Mouse (Mus musculus) CH12F3 (cell line): ENCODE results near the gene Mrps27.

Experiments used
- in situ Hi-C: fragments of 300-500 bp; cut with MboI; formaldehyde crosslinking; loops from 2 replicates; pipeline ENCODE4 v1.14.3; 2020; ENCODE audit warnings: low sequenced_read_pairs

Gene Mrps27

DNA sequence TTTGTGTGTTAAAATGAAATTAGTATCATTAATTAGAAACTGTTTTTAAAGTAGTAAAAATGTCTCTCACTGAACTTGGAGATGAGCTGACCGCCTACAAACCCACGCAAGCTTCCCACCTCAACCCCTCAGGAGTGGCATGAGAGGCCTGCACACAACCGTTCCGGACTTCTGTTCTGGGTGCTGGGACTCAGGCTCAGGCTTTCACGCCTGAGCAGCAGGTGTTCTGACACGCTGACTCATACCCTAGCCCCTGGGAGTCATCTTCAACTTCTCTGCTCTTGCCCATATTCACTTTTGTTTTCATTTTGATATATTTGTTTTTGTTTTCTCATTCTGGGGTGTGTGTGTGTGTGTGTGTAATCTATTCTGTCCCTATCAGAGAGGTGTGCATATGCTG lies 5.4 kb downstream of the Mrps27 start:
- in situ Hi-C loops, result no loop called here

DNA sequence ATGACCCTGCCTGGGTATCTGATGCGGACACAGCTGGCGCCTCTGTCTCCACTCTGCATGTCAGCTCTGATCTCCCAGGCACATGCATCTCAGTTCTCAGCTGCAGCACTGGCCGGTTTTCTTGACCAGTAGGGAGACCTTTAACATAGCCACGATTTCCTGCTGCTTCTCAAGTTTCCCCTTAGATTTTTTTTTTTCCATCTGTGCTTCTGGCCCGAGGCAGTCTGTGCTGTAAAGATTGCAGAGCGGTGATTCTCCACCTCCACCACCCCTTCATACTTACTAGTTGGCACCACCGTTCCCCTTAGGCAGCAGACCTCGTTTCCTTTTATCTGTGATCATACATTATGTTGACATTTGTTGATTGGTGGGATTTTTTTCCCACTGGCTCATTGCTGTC lies 6.6 kb downstream of the Mrps27 start:
- in situ Hi-C loops, result no loop called here

DNA sequence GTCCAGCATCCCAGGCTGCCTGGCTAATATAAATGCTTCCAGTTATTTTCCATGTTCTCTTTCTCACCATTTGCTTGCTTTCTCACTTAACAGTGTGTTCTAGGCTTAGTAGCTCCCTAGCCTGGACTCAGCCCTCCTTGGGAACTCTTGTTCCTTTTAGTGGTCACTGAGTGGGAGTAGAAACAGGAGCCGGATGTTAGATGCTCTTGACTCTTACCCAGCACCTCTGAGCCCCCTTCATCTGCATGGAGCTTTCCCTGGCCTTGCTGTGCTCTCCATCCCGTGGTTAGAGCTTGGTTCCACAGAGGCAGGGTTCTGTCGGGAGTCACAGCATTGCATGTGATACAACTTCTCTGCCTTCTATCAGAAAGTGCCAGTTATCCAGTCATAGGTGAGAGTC lies 7.0 kb downstream of the Mrps27 start:
- in situ Hi-C loops, result no loop called here

DNA sequence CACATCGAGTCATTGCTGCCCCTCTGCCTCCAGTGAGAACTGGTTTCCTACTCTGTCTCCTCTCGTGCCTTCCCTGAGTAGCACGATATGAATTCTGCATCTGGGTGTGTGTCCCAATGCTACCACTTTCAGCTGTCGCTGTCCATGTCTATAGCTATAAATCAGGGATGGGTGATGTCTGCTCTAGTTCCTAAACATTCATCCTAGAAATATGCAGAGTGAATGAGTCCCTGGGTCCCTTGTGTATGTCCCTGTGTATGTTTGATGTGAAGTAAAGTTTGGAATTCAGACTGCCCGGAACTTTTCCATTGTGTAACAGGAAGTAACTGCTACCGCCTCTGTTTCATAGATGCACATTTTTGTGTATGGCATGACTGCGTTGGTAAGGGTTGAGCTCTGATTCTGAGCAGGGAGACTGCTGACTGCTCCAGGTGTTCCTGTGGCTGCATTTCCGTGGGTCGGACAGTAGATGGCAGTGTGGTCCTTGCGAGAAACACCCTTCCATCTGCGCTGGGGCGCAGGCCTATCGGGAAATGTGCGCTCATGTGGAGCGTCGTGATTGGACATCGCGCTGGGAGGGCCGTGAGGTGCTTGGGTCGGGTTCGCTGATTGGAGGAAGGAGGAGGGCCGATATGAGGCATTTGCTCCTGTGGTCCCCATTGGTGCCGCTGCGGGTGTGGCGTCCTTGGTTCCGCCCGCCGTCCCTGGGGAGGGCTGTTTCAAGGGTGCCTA lies 8.3 kb downstream of the Mrps27 start:
- in situ Hi-C loops, result no loop called here

DNA sequence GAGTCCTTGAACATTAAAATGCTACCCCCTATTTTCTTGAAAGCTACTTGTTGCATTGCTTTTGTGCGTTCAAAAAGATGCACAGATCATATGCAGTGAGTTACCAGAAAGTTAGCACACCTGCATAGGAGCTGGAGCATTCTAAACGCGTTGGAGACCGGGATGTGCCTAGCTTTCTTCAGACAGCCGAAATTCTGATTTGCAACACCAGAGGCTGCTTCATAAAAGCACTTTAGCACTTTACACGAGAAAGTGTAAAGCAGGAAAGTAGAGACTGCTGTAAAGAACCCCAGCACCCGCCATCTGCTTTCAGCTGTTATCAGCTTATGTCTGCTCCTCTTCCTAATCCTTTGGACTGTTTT lies 8.9 kb downstream of the Mrps27 start:
- in situ Hi-C loops, result no loop called here

DNA sequence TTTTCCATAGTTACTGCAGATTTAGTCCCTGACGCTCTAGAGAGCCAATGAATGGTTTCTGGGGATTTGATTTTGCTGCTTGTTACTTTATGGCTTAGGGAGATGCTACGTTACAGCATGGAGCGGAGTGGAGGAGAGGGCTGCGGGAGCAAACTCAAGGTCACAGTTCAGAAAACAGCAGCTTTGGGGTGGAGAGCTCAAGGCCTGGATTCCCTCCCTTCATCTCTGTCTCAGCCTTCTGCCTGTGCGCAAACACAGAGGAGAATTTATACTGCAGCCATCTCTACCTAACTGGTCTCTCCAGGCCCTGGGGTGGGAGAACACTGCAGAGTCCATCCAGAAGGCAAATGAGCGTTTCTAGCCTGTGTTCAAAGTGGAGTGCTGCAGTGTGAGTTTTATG lies 10.5 kb downstream of the Mrps27 start:
- in situ Hi-C loops, result no loop called here

DNA sequence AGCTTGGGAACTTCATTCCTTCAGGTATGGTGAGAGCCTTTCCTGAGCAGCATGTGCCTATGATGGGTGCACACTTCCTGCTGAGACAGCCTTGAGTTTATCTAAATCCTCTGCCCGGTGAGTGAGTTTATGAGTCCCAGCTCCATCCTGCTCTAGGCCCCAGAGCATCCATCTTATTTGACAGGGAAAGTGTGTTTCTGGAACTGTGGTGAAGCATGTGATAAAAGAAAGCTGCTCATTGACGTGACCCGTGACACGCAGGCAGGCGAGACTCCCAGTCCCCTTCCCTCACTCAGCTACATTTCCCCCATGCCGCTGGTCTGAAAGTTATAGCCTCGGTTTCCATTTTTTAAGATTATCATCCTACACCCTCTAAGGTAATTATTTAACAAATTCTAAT lies 11.3 kb downstream of the Mrps27 start:
- in situ Hi-C loops, result no loop called here

DNA sequence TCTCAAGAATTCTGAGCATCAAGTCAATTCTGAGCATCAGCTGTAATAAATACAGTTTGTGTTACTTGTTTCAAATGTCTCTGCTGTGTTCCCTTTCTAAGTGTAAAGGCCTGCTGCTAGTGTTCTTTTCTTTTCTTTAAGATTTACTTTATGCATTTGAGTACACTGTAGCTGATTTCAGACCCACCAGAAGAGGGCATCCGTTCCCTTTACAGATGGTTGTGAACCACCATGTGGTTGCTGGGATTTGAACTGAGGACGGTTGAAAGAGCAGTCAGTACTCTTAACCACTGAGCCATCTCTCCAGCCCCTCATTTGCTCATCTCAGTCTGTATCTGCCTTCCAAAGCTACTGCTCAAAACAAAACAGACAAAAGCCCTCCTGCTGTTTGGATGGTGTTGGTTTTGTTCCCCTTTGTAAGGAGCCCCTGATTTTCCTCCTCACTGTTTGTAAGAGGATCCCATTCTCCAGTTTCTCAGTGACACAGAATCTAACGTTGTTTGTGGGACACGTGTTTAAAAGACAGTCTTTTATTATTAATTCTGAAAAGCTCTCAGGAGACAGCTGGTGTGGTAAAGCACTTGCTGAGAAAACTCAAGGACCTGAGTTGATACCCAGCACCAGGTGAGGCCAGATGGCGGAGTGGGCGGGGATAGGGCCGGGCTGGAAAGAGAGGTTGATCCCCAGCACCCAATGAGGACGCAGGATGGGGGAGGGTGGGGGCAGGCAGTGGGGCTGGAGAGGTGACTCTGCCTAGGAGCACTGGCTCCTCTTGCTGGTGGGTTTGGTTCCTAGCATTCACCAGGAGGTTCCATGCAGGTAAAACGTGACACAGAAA lies 12.1 kb downstream of the Mrps27 start:
- in situ Hi-C loops, result no loop called here

DNA sequence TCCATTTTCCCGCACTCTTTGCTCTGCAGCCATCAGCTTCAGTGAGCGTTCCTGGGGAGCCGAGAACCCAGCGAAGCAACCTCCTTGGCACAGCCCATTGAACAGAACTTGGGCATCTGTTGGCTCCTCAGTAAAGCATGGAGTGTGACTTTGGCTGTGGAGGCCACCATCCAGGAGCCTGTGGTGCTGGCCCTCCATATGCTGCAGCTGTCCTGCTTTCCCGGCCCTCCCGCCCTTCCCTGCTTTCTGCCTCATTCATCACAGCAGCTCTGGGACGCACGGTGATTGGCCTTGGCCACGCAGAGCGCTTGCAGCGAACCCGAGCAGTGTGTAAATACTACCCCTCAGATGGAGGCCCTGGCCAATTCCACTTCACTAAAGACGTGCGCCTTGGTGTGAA lies 14.3 kb downstream of the Mrps27 start:
- in situ Hi-C loops, result no loop called here

DNA sequence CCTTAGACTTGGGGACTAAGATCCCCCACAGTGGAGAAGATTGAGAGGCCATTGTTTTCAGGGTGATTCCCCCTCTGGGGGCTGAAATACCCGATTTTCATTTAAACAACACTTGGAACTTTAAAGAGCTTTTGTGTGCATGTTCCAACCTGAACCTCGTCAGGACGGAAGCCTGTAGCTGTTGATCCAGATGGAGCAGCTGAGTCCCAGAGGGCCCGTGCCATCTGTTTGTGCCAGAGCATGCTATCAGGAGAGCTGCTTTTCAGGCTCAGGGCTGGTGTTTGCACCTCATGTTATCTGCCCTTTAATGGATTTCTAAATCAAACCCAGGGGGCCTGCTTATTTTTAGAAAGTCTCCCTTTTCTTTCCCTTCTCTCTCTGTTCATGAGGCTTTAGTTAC lies 19.3 kb downstream of the Mrps27 start:
- in situ Hi-C loops, result no loop called here

DNA sequence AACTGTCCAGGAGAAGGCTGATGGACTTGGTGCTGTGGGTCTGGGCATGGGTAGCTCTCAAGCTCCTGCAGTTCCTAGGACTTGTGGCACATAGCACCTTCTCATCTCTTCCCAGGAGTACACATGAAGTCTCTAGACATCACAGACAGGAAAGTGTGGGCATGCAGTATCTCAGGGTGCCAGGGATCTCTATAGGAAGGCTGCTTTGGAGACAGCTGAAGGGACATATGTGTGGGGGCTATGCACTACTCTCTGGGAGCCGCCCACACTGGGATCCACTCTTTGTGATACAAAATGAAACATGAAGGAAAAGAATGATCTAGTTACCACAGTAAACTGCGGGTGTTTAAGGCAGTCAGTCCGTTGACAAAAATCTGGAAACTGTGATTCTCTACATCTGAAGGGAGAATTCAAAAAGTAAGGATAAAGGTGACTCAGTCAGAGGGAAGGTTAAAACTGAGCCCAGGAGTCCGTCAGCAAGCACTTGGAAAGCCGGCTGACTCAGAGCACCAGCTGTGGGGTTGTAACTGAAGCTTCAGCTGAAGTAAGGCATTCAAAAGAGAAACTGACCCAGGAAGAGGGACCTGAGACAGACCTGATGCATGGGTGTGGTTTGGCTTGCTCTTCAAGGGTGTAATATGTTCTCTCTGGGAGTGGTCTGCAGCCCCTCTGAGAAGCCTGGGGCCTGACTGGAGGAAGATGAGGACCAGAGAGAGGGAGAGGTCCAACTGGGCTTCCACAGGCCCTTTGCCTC lies 22.0 kb downstream of the Mrps27 start:
- in situ Hi-C loops, result no loop called here

DNA sequence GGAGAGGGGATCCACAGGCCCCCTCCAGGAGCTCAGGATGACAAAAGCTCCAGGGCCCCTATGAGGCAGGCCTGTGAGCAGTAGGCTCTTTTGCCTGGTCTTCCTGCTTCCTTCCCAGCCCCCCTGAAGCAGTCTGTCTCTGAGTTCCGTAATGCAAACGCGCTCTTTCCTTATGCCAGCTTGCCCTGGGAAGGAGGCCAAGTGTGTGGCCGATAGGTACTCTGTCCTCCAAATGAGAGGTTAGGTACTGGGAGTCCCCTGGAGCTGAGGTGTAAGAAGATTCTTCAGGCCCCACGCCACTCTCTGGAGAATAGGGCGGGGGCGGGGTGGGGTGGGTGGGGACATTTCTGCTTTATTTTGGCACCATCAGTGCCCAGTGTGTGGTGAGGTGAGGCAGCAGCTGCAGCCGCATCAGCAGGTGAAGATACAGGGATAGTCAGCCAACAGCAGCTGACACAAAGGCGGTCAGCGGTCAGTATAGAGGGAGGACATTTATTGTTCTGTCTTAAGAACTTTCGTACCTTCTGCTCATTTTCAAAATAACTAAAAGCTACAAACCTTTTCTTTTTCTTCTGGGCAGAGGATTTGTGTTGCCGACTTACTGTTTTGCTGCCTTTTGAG lies 23.1 kb downstream of the Mrps27 start:
- in situ Hi-C loops, result no loop called here

DNA sequence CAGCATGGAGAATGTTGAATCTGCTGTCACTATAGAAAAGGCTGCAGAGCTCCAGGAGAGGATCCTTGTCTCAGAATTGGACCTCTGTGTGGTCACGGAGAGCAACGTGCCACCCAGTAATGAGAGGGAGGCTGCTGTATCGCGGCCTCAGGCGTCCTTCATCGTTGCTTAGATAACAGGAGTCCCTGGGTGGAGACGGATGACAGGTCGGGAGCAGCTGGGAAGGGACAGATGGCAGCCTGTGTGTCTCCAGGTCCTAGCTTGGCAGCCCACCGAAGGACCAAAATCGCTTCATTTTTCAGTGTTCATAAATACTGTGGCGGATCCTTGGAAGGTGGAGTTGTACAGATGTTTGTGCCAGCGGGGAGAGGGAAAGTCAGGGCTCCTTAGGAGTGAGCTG lies 24.5 kb downstream of the Mrps27 start:
- in situ Hi-C loops, result no loop called here

DNA sequence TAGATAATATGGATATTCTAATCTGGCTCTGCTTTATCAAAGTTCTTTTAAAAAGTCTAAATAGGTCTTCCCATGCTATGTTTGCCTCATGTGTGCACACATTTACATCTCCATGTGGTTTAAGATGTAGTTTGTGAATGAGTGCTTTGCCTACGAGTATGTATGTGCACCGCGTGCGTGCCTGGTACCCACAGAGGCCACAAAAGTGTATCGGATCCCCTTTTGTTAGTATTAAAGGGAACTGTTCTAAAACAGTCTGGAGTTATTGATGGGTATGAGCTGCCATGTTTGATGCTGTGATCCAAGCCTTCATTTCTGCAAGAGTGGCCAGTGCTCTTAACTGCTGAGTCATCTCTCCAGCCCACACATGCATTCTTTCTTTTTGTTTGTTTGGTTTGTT lies 26.7 kb downstream of the Mrps27 start:
- in situ Hi-C loops, result loop anchor here (10.0 kb wide), 1 partner anchor 474 kb away; no protein-coding TSS in a partner anchor

DNA sequence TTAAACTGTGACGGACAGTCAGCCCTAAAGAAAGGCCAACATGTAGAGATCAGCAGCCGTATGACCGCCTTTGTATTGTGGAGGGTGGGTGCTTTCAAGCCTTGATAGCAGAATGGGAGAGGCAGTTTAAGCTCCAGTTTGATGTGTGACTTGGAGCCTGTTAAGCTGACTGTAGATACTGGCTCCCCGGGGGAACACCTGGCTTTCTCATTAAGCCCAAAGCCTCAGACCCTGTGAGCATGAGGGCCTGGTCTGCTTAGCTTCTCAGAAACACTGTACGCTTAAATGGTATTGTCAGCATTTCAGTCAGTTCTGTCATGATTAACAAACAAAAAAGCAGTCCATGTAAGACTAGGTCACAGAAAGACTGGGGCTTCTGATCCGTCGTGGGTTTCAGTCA lies 29.1 kb downstream of the Mrps27 start:
- in situ Hi-C loops, result loop anchor here (10.0 kb wide), 1 partner anchor 471 kb away; no protein-coding TSS in a partner anchor

DNA sequence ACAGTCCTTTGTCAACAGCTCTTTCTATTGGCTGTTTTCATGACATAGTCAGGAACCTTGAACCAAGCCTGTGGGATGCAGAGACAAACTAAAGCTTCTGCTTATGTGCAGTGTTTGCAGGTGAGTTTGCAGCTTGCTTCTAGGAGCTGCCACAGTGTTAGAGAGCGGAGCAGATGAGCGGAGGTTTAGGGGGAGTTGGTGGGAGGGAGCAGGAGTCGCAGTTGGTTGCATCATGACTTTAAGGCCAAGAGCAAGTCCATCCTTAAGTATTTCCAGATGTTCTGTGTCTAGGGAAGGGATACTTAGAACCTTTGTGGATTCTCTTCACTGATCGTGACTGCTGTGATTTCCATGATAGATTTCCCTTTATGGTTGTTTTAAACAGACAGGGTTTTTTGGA lies 29.6 kb downstream of the Mrps27 start:
- in situ Hi-C loops, result loop anchor here (10.0 kb wide), 1 partner anchor 471 kb away; no protein-coding TSS in a partner anchor

DNA sequence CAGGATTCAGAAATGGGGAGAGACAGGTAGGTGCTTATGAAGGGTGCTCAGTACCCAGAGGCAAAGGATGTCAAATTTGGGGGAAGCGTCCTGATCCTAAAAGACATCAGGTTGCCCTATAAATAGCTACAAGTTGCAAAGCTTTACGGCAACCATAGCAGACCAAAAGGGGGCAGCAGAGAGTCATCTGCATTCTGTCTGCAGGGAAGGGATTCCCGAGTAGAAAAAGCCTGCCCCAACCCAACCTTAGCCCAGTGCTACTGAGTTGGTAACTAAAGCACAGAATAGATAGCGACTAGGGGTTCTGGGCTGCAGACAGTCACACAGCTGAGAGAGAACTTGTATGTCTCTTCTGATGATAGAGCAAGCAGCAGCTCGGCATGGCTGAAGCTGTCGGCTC lies 31.0 kb downstream of the Mrps27 start:
- in situ Hi-C loops, result loop anchor here (10.0 kb wide), 1 partner anchor 469 kb away; no protein-coding TSS in a partner anchor

DNA sequence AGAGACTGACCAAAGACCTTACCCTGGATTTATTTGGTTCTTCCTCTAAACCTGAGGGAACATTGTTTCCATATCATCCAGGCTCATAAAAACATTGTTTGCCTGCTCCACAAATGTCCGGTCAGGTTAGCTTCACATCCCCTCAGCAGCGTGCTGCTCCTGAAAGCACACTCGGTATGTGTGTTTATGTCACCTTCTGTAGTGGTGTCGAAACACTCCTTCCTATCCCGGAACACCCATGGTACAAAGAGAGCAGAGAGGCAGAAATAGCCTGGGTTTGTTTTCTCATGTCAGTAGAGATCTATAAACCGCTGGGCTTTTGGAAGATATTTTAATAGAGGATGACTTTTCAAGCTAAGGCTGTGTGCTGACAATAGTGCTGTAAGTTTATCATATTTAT lies 32.5 kb downstream of the Mrps27 start:
- in situ Hi-C loops, result loop anchor here (10.0 kb wide), 1 partner anchor 468 kb away; no protein-coding TSS in a partner anchor

DNA sequence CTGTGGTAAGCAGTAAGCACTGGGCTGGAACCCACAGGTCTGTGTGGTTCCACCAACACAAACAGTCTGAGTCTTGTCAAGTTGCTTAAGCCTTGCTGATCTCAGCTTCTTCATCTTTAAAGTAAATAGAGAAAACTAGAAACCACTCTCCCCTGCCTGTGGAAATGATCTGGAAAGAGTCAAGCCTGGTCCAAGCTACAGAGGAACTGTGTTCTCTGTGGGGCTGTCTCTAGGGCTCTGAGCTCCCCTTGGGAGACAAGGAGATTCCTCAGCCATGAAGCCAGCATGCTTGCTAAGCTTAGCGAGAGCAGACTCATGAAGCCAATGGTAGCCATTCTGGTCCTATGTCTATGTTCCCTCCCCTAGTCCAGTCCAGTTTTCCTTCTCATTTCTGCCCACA lies 33.6 kb downstream of the Mrps27 start:
- in situ Hi-C loops, result loop anchor here (10.0 kb wide), 1 partner anchor 467 kb away; no protein-coding TSS in a partner anchor

DNA sequence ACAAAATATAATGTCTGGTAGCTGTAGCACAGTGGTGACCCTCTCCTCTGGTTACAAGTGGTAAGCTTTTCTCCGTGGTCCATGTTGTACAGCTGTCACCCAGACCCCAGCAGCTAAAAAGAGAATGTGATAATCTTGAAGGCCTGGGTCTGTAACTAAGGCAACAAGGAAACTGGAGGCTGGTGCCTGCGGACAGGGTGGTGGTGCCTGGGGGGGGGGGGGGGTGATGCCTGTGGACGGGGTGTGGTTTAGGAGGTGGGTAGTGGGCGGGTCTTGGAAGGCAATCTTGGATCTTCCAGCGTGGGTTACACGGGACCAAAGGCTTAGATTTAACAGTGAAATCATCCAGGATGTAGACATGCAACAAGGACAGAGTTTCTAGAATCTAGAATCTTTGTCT lies 37.8 kb downstream of the Mrps27 start:
- in situ Hi-C loops, result no loop called here
